Mouse (Mus musculus) midbrain, embryonic 14.5 days (tissue): ENCODE measurements around the gene Rsrc1. TPM values are rescaled to one million over a fixed set of nuclear protein-coding genes. Genes with fewer than 3 reads are reported as not detected.
"Not testable (repeated sequence)": the region's sequence is repeated elsewhere in the genome, so short reads cannot be mapped to it uniquely, and the experiment has no call there.

Experiments
- ATAC-seq: fragments of 200-750 bp; cut with Nextera tagmentation; 2 replicates; pipeline ENCODE4 v1.8.0; 2017; ENCODE audit warnings: moderate number of reproducible peaks, moderate library complexity; ENCODE audit not compliant: low FRiP score, low TSS enrichment
- DNase-seq: peaks from one replicate; pipeline ENCODE4 v3.0.0-alpha.2; 2015
- H3K27ac ChIP-seq: fragments of 300-500 bp; sonication (generic); replicated peaks from 2 replicates; pipeline ENCODE4 v1.5.1; 2014; ENCODE audit warnings: mild to moderate bottlenecking, low read depth, low read length, moderate library complexity
- H3K27me3 ChIP-seq: fragments of 300-500 bp; sonication (generic); 2 replicates; pipeline ENCODE4 v1.6.1; 2014; ENCODE audit warnings: low read length, control low read depth, mixed read lengths; ENCODE audit not compliant: control insufficient read depth, insufficient read depth
- H3K36me3 ChIP-seq: fragments of 300-500 bp; sonication (generic); 2 replicates; pipeline ENCODE4 v1.6.1; 2014; ENCODE audit warnings: low read length, control low read depth; ENCODE audit not compliant: control insufficient read depth, insufficient read depth
- H3K4me1 ChIP-seq: fragments of 300-500 bp; sonication (generic); 2 replicates; pipeline ENCODE4 v1.6.1; 2014; ENCODE audit warnings: mild to moderate bottlenecking, antibody characterized with exemption, low read length, control low read depth; ENCODE audit not compliant: control insufficient read depth, insufficient read depth
- H3K4me2 ChIP-seq: fragments of 300-500 bp; sonication (generic); 2 replicates; pipeline ENCODE4 v1.6.1; 2014; ENCODE audit warnings: mild to moderate bottlenecking, low read length, moderate library complexity
- H3K4me3 ChIP-seq: fragments of 300-500 bp; sonication (generic); replicated peaks from 2 replicates; pipeline ENCODE4 v1.5.1; 2014; ENCODE audit warnings: low read depth, low read length
- H3K9ac ChIP-seq: fragments of 300-500 bp; sonication (generic); replicated peaks from 2 replicates; pipeline ENCODE4 v1.6.1; 2014; ENCODE audit warnings: mild to moderate bottlenecking, low read length, moderate library complexity
- H3K9me3 ChIP-seq: fragments of 300-500 bp; sonication (generic); 2 replicates; pipeline ENCODE4 v1.6.1; 2016; ENCODE audit warnings: low read length, control low read depth, mixed read lengths; ENCODE audit not compliant: control insufficient read depth
- WGBS: fragments of 180-500 bp; shearing (Covaris S2); extraction: QIAGEN DNeasy Blood & Tissue Kit; methylation state at CpG from one replicate; pipeline ENCODE4 v1.1.7; 2014; 5-methylcytosine and 5-hydroxymethylcytosine counted together
- polyA plus RNA-seq: library from polyadenylated mRNA; unstranded; fragments of >200 nt; fragmentation: Nextera tagmentation; extraction: Ambion mirVana; gene quantifications from 2 replicates; pipeline ENCODE4 v1.2.1, GENCODE M21; 2014

Rsrc1 gene
- polyA plus RNA-seq, 1 experiment from 2014 or later, result 50.9 TPM

- Histone ChIP-seq H3K9me3 (no peaks in the 10 kb centered on the region), H3K27ac (no peak overlapping the region), H3K27me3 (no peaks in the 10 kb centered on the region), H3K9ac (no peak overlapping the region), H3K4me3 (no peak overlapping the region), H3K36me3 (no peaks in the 10 kb centered on the region), H3K4me1 (no peaks in the 10 kb centered on the region), H3K4me2 (no peak overlapping the region)
- ATAC-seq (peak; percentile 76; the same call in 1 of the 2 replicates), DNase-seq (peak; percentile 51)
- WGBS, result 21% methylated on average over 2 of the region's 2 CpGs
These were observed 154.7 kb downstream of the Rsrc1 start for GRCm38 (mm10) chr3:67135749-67136375.

- Histone ChIP-seq H3K9me3 (peaks cover 9% of the 10 kb centered on the region), H3K27ac (no peak overlapping the region), H3K4me3 (no peak overlapping the region), H3K9ac (no peak overlapping the region), H3K36me3 (no peaks in the 10 kb centered on the region), H3K27me3 (no peaks in the 10 kb centered on the region), H3K4me1 (no peaks in the 10 kb centered on the region), H3K4me2 (no peak overlapping the region)
- ATAC-seq, result no peak
- no peak for DNase-seq
- 91% methylated on average over 2 of the region's 2 CpGs for WGBS
These were observed 163.8 kb downstream of the Rsrc1 start for GRCm38 (mm10) chr3:67144952-67145351.

DNA sequence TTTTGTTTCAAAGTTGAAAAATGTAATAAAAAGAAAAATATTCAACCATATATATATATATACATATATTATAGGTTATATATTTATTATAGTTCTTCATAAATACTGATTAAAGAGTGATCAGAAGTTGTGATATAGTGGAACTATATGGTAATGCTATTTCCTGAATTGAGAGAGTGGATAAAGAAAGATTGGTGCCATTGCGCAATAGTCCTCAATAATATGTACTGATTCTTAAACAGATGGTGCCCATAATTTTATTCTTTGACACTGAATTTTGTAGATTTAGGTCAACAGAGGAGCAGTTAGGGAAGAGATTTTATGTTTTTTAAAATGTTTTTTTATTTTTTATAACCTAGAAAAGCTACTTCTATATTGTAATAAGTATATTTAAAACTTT is 165.1 kb downstream of the Rsrc1 start:
- DNase-seq (no peak), ATAC-seq (no peak)

GRCm38 (mm10) chr3:67147246-67147645 is 166.1 kb downstream of the Rsrc1 start:
- WGBS, result 3% methylated on average over 3 of the region's 3 CpGs
- DNase-seq (peak; percentile 67), ATAC-seq (peak; percentile 46; the same call in 1 of the 2 replicates)
- Histone ChIP-seq H3K4me1 (no peaks in the 10 kb centered on the region), H3K27ac (no peak overlapping the region), H3K4me2 (no peak overlapping the region), H3K9ac (no peak overlapping the region), H3K27me3 (no peaks in the 10 kb centered on the region), H3K4me3 (no peak overlapping the region), H3K9me3 (peaks cover 9% of the 10 kb centered on the region), H3K36me3 (no peaks in the 10 kb centered on the region)

More for the DNA sequence above, 165.1 kb downstream of the Rsrc1 start:
- H3K36me3 ChIP-seq, result no peaks in the 10 kb centered on the region
- no peaks in the 10 kb centered on the region for H3K27me3 ChIP-seq
- peaks cover 9% of the 10 kb centered on the region for H3K9me3 ChIP-seq
- no peak overlapping the region for H3K27ac ChIP-seq
- no peak overlapping the region for H3K9ac ChIP-seq
- H3K4me1 ChIP-seq, result no peaks in the 10 kb centered on the region
- no peak overlapping the region for H3K4me3 ChIP-seq
- WGBS, result 75% methylated on average over 1 of the region's 1 CpGs
- H3K4me2 ChIP-seq, result no peak overlapping the region

- DNase-seq, result peak; percentile 83
- no peak for ATAC-seq
- H3K27ac ChIP-seq, result no peak overlapping the region
These were observed 216.0 kb downstream of the Rsrc1 start for GRCm38 (mm10) chr3:67197179-67197578.

GRCm38 (mm10) chr3:67213047-67213457 is 231.9 kb downstream of the Rsrc1 start:
- no peak overlapping the region for H3K4me2 ChIP-seq
- no peak overlapping the region for H3K9ac ChIP-seq
- no peaks in the 10 kb centered on the region for H3K9me3 ChIP-seq
- 0 out of 2 replicates have a peak overlapping the region, but pooled peaks have one; percentile 37 for H3K27ac ChIP-seq
- H3K4me1 ChIP-seq, result peaks cover 4% of the 10 kb centered on the region; the same call in 1 of the 2 replicates
- whole genome bisulfite sequencing, result 38% methylated on average over 1 of the region's 1 CpGs
- no peaks in the 10 kb centered on the region for H3K27me3 ChIP-seq
- no peak overlapping the region for H3K4me3 ChIP-seq
- DNase-seq (peak; percentile 56), ATAC-seq (peak; percentile 46; the same call in 1 of the 2 replicates)
- H3K36me3 ChIP-seq, result no peaks in the 10 kb centered on the region

More at GRCm38 (mm10) chr3:67197179-67197578, 216.0 kb downstream of the Rsrc1 start:
- Histone ChIP-seq H3K4me3 (no peak overlapping the region), H3K9me3 (no peaks in the 10 kb centered on the region), H3K36me3 (no peaks in the 10 kb centered on the region), H3K27me3 (no peaks in the 10 kb centered on the region), H3K9ac (no peak overlapping the region), H3K4me1 (no peaks in the 10 kb centered on the region), H3K4me2 (no peak overlapping the region)
- 34% methylated on average over 3 of the region's 3 CpGs for WGBS

GRCm38 (mm10) chr3:67232617-67233241 is 251.5 kb downstream of the Rsrc1 start:
- peak; percentile 25 for DNase-seq

GRCm38 (mm10) chr3:67242451-67242850 is 261.3 kb downstream of the Rsrc1 start:
- H3K4me2 ChIP-seq, DNase-seq, ATAC-seq, H3K36me3 ChIP-seq, H3K9me3 ChIP-seq, H3K27me3 ChIP-seq, H3K4me3 ChIP-seq, H3K27ac ChIP-seq, H3K9ac ChIP-seq, H3K4me1 ChIP-seq: not testable (repeated sequence)
- WGBS, result 90% methylated on average over 10 of the region's 10 CpGs

More at GRCm38 (mm10) chr3:67232617-67233241, 251.5 kb downstream of the Rsrc1 start:
- Histone ChIP-seq H3K27ac (no peak overlapping the region), H3K27me3 (no peaks in the 10 kb centered on the region), H3K9ac (no peak overlapping the region), H3K4me1 (peaks cover 8% of the 10 kb centered on the region; the same call in 1 of the 2 replicates), H3K36me3 (no peaks in the 10 kb centered on the region), H3K4me3 (no peak overlapping the region), H3K9me3 (no peaks in the 10 kb centered on the region), H3K4me2 (no peak overlapping the region)
- no peak; the same call in 1 of the 2 replicates for ATAC-seq
- WGBS, result 25% methylated on average over 3 of the region's 3 CpGs

- Histone ChIP-seq H3K36me3 (no peaks in the 10 kb centered on the region), H3K4me1 (no peaks in the 10 kb centered on the region), H3K4me2 (no peak overlapping the region), H3K27me3 (no peaks in the 10 kb centered on the region), H3K4me3 (no peak overlapping the region), H3K9ac (no peak overlapping the region), H3K9me3 (no peaks in the 10 kb centered on the region), H3K27ac (no peak overlapping the region)
- WGBS, result 70% methylated on average over 3 of the region's 3 CpGs
- ATAC-seq, result no peak
- DNase-seq, result peak; percentile 73
These were observed 286.3 kb downstream of the Rsrc1 start for GRCm38 (mm10) chr3:67267448-67267847.
